In genomic region chr14:74731221-74732078, GRCm38 (mm10) we compare ENCODE assay signal across 8 mouse cellular contexts. TPM values are rescaled to one million over a fixed set of nuclear protein-coding genes. Genes with fewer than 3 reads are reported as not detected.
DNase-seq lines count a peak whose midpoint lies in the region; ATAC-seq and TF ChIP-seq lines count a peak whose summit lies in the region.

No protein-coding gene starts in this region.

- H3K36me3 ChIP-seq in heart, adult 2 months (ENCODE audit: control insufficient read depth, insufficient read depth, low read length), result peaks cover 8% of the 10 kb centered on the region; the same call in 1 of the 2 replicates
- H3K36me3 ChIP-seq in midbrain, embryonic 11.5 days (ENCODE audit: control insufficient read depth, insufficient read depth, low read length), result no peaks in the 10 kb centered on the region

- H3K4me1 ChIP-seq in heart, adult 2 months (ENCODE audit: control insufficient read depth, insufficient read depth, low read length), result peaks cover 2% of the 10 kb centered on the region
- H3K4me1 ChIP-seq in cortical plate, adult 2 months (ENCODE audit: control insufficient read depth, insufficient read depth, low read length), result no peaks in the 10 kb centered on the region
- H3K4me1 ChIP-seq in midbrain, embryonic 11.5 days (ENCODE audit: control insufficient read depth, insufficient read depth, low read length), result peaks cover 8% of the 10 kb centered on the region

- no peaks in the 10 kb centered on the region for H3K27me3 ChIP-seq in heart, adult 2 months (ENCODE audit: control insufficient read depth, insufficient read depth, low read length)
- H3K27me3 ChIP-seq in midbrain, embryonic 11.5 days (ENCODE audit: control insufficient read depth, insufficient read depth, low read length), result no peaks in the 10 kb centered on the region

- intact Hi-C loops in heart, adult 2 months (cut with DNase I), result no loop called here
- intact Hi-C loops in heart, postnatal 14 days (cut with DNase I), result no loop called here

- no peak for TF ChIP-seq CTCF in heart, adult 2 months (IDR thresholded peaks at IDR 0.05)
- no peak for TF ChIP-seq CTCF in cortical plate, adult 2 months (IDR thresholded peaks at IDR 0.05; ENCODE audit: extremely low read depth, insufficient read depth, low read length)

- TF ChIP-seq POLR2A in heart, adult 2 months (IDR thresholded peaks at IDR 0.05; ENCODE audit: insufficient read depth, low read depth, low read length), result no peak
- TF ChIP-seq POLR2A in cortical plate, adult 2 months (IDR thresholded peaks at IDR 0.05; ENCODE audit: extremely low read depth, insufficient read depth, low read length), result no peak

- peak overlapping the region; percentile 29; the same call in 1 of the 2 replicates for H3K9ac ChIP-seq in heart, adult 2 months (ENCODE audit: low read depth, low read length)
- 0 out of 2 replicates have a peak overlapping the region, but pooled peaks have one; percentile 29 for H3K9ac ChIP-seq in midbrain, embryonic 11.5 days (ENCODE audit: low read length)

- peak overlapping the region; percentile 57 for H3K4me2 ChIP-seq in midbrain, embryonic 11.5 days

- peaks cover 2% of the 10 kb centered on the region; the same call in 1 of the 2 replicates for H3K79me2 ChIP-seq in heart, adult 2 months (replicated peaks; ENCODE audit: control insufficient read depth, insufficient read depth, low read length)

- H3K4me3 ChIP-seq in heart, adult 2 months, result peak overlapping the region; percentile 94
- peak overlapping the region; percentile 71 for H3K4me3 ChIP-seq in cortical plate, adult 2 months (ENCODE audit: insufficient read depth, low read length)
- peak overlapping the region; percentile 73 for H3K4me3 ChIP-seq in midbrain, embryonic 11.5 days (ENCODE audit: low read depth, low read length)

- no peak for ATAC-seq in midbrain, embryonic 11.5 days (ENCODE audit: low FRiP score)

- no peak for DNase-seq in heart, adult 2 months
- DNase-seq in heart, postnatal 14 days, result no peak
- DNase-seq in kidney, adult 11 months, result peak; percentile 75
- DNase-seq in midbrain, embryonic 11.5 days (ENCODE audit: low spot score, missing footprints), result no peak
- no peak for DNase-seq in right cerebral cortex, postnatal 10 days (ENCODE audit: low spot score in 2 of 2)
- DNase-seq in spleen, postnatal 10 days (ENCODE audit: low spot score in 2 of 2), result no peak
- no peak for DNase-seq in spleen, adult 18-20 months

- no peak for TF ChIP-seq EP300 in heart, adult 2 months (IDR thresholded peaks at IDR 0.05; ENCODE audit: insufficient read depth, low read depth, low read length)

- H3K9me3 ChIP-seq in midbrain, embryonic 11.5 days (ENCODE audit: control insufficient read depth, low read length), result no peaks in the 10 kb centered on the region

- WGBS in heart, adult 2 months, result 31% methylated on average over 9 of the region's 9 CpGs
- 32% methylated on average over 9 of the region's 9 CpGs for WGBS in midbrain, embryonic 11.5 days

- H3K27ac ChIP-seq in heart, adult 2 months, result peak overlapping the region; percentile 43
- no peak overlapping the region for H3K27ac ChIP-seq in cortical plate, adult 2 months (ENCODE audit: insufficient read depth, low read length)
- H3K27ac ChIP-seq in midbrain, embryonic 11.5 days (ENCODE audit: low read depth, low read length), result no peak overlapping the region

RNA-seq across cellular contexts. Expression of gene Esd, which starts 0.6 kb away (rescaled TPM):
- total RNA-seq in heart, adult 2 months (2021), result 100 to 1,000 TPM; 113 to 123 TPM
- polyA plus RNA-seq in heart, adult 2 months (2012; rRNA removed), result 56.8 and 93.4 TPM in 2 replicates
- total RNA-seq in heart, postnatal 14 days (2021), result 100 to 1,000 TPM; 129 to 131 TPM
- 82.0 and 88.3 TPM in 2 replicates for polyA plus RNA-seq in cortical plate, adult 2 months (2012; rRNA removed)
- polyA plus RNA-seq in midbrain, embryonic 11.5 days (2014; fragmentation: Nextera tagmentation; extraction: Ambion mirVana), result 386 and 391 TPM in 2 replicates
